Comparison of ENCODE assay signal across 11 mouse cellular contexts in genomic region chr7:126427323-126427860, GRCm38 (mm10). TPM values are rescaled to one million over a fixed set of nuclear protein-coding genes. Genes with fewer than 3 reads are reported as not detected.
DNase-seq lines count a peak whose midpoint lies in the region; TF ChIP-seq lines count a peak whose summit lies in the region.
"Had no signal": no experiment of that assay in that cellular context is flagged by ENCODE, and none has a peak within 500 bp of the region (broad histone marks: within the 10 kb centered on the region; RNA-seq: fewer than 3 reads in every experiment).

No protein-coding gene starts in this region.

- H3K27me3 ChIP-seq in cerebellum, adult 2 months (ENCODE audit: control insufficient read depth, insufficient read depth, low read length): no peaks in the 10 kb centered on the region
- no peaks in the 10 kb centered on the region for H3K27me3 ChIP-seq in myocyte (ENCODE audit: control insufficient read depth, insufficient read depth, insufficient read length)

- no peak overlapping the region for H3K4me3 ChIP-seq in cerebellum, adult 2 months (replicated peaks; ENCODE audit: insufficient read depth, low read depth, low read length)
- H3K4me3 ChIP-seq in myocyte: no peak overlapping the region

- H3K36me3 ChIP-seq in myocyte (ENCODE audit: control insufficient read depth, insufficient read depth): no peaks in the 10 kb centered on the region

- H3K27ac ChIP-seq in cerebellum, adult 2 months (ENCODE audit: insufficient read depth, low read length): no peak overlapping the region

- H3K4me1 ChIP-seq in cerebellum, adult 2 months (ENCODE audit: control insufficient read depth, insufficient read depth, low read length): peaks cover 9% of the 10 kb centered on the region; the same call in 1 of the 2 replicates

- no peaks in the 10 kb centered on the region for H3K79me2 ChIP-seq in myocyte (ENCODE audit: control insufficient read depth, insufficient read depth)

- no peak overlapping the region for H3ac ChIP-seq in myocyte (ENCODE audit: control insufficient read depth, insufficient read length)

- no peak for TF ChIP-seq POLR2A in cerebellum, adult 2 months (IDR thresholded peaks at IDR 0.05; ENCODE audit: borderline replicate concordance, insufficient read depth, low read length)
- TF ChIP-seq POLR2A in brain, embryonic 14.5 days (IDR thresholded peaks at IDR 0.05; ENCODE audit: borderline replicate concordance, extremely low read depth, insufficient read depth, insufficient read length, poor library complexity, severe bottlenecking): no peak
- TF ChIP-seq POLR2A in myocyte (IDR thresholded peaks at IDR 0.05; ENCODE audit: insufficient read length, low read depth): no peak

- no peak for TF ChIP-seq CTCF in cerebellum, adult 2 months (IDR thresholded peaks at IDR 0.05; ENCODE audit: borderline replicate concordance, insufficient read depth, low read depth, low read length)
- no peak for TF ChIP-seq CTCF in brain, embryonic 14.5 days (IDR thresholded peaks at IDR 0.05; ENCODE audit: borderline replicate concordance, extremely low read depth, insufficient read depth, insufficient read length)

- no peak overlapping the region for H3K4me2 ChIP-seq in myocyte (ENCODE audit: low read depth)

- peak; percentile 27 for DNase-seq in cerebellum, adult 9-10 months
- DNase-seq in cerebellum, adult 2 months: no peak
- DNase-seq in lung, postnatal 10 days: peak; percentile 22
- DNase-seq in lung, postnatal 25 days (ENCODE audit: low spot score): no peak
- peak; percentile 13 for DNase-seq in brain, embryonic 14.5 days (ENCODE audit: low read depth)
- DNase-seq in right cerebral cortex, postnatal 14 days: no peak
- DNase-seq in layer of hippocampus, postnatal 36 days: no peak
- DNase-seq: gastrocnemius, postnatal 14 days; left cerebral cortex, postnatal 4 days had no signal

- 70% methylated on average over 12 of the region's 13 CpGs for WGBS in cerebellum, adult 2 months

TF ChIP-seq in myocyte, 11 proteins besides CTCF, POLR2A, EP300 and RAD21:
- no peak for TF ChIP-seq TCF3 (IDR thresholded peaks at IDR 0.05; ENCODE audit: insufficient read length, low read depth)
- TF ChIP-seq REST (IDR thresholded peaks at IDR 0.05; ENCODE audit: insufficient read depth, insufficient read length): peak; percentile 96

RNA-seq across cellular contexts. Expression of gene Rabep2, which starts 1.2 kb away (rescaled TPM):
- polyA plus RNA-seq in cerebellum, adult 2 months (2012; rRNA removed): 22.2 and 24.0 TPM in 2 replicates
- 22.1 and 25.2 TPM in 2 replicates for polyA plus RNA-seq in brain, embryonic 14.5 days (2012; rRNA removed)
- polyA plus RNA-seq in myocyte (2012; fragmentation: generic; extraction: Trizol): 36.7 TPM
- 10 to 100 TPM; 13.4 to 17.5 TPM for total RNA-seq in layer of hippocampus, postnatal 36 days (2021)

RNA-seq across cellular contexts. Expression of gene Cd19, which starts 12.7 kb away (rescaled TPM):
- 0.21 and 0.23 TPM in 2 replicates for polyA plus RNA-seq in cerebellum, adult 2 months (2012; rRNA removed)
- 0.05 and 0.06 TPM in 2 replicates for polyA plus RNA-seq in brain, embryonic 14.5 days (2012; rRNA removed)
- 0.01 TPM for polyA plus RNA-seq in myocyte (2012; fragmentation: generic; extraction: Trizol)
- total RNA-seq in layer of hippocampus, postnatal 36 days (2021): not detected
- polyA plus RNA-seq: erythroblast, embryonic 14.5 days had no signal

RNA-seq across cellular contexts. Expression of gene Nfatc2ip, which starts 30.9 kb away (rescaled TPM):
- polyA plus RNA-seq in cerebellum, adult 2 months (2012; rRNA removed): 6.3 and 6.4 TPM in 2 replicates
- polyA plus RNA-seq in brain, embryonic 14.5 days (2012; rRNA removed): 11.0 and 15.7 TPM in 2 replicates
- 3.5 TPM for polyA plus RNA-seq in myocyte (2012; fragmentation: generic; extraction: Trizol)
- total RNA-seq in layer of hippocampus, postnatal 36 days (2021): 1 to 10 TPM; 6.3 to 6.6 TPM

RNA-seq across cellular contexts. Expression of gene Atp2a1, which starts 35.5 kb away (rescaled TPM):
- 0.38 and 0.46 TPM in 2 replicates for polyA plus RNA-seq in cerebellum, adult 2 months (2012; rRNA removed)
- polyA plus RNA-seq in brain, embryonic 14.5 days (2012; rRNA removed): 1.3 and 1.6 TPM in 2 replicates
- polyA plus RNA-seq in myocyte (2012; fragmentation: generic; extraction: Trizol): 1,699 TPM
- under 1 TPM; 0.55 to 0.63 TPM for total RNA-seq in layer of hippocampus, postnatal 36 days (2021)
- polyA plus RNA-seq: erythroblast, embryonic 14.5 days had no signal

RNA-seq across cellular contexts. Expression of gene Sh2b1, which starts 47.8 kb away (rescaled TPM):
- 69.0 and 69.5 TPM in 2 replicates for polyA plus RNA-seq in cerebellum, adult 2 months (2012; rRNA removed)
- 83.6 and 86.4 TPM in 2 replicates for polyA plus RNA-seq in brain, embryonic 14.5 days (2012; rRNA removed)
- 58.8 TPM for polyA plus RNA-seq in myocyte (2012; fragmentation: generic; extraction: Trizol)
- total RNA-seq in layer of hippocampus, postnatal 36 days (2021): 10 to 100 TPM; 72.5 to 73.2 TPM

Comparison
In these comparisons a context has a peak if more than half of its experiments do, and no peak if none do; other contexts are left out.
1. DNase-seq: peak in cerebellum, adult 9-10 months (single experiment), lung, postnatal 10 days (single experiment) and brain, embryonic 14.5 days (single experiment); none in cerebellum, adult 2 months (0 of 2), lung, postnatal 25 days (single experiment), right cerebral cortex, postnatal 14 days (single experiment) and layer of hippocampus, postnatal 36 days (0 of 2).